9 mouse cellular contexts compared by ENCODE assay signal in genomic region chr1:167599211-167599735, GRCm38 (mm10). TPM values are rescaled to one million over a fixed set of nuclear protein-coding genes. Genes with fewer than 3 reads are reported as not detected.
DNase-seq lines count a peak whose midpoint lies in the region; ATAC-seq and TF ChIP-seq lines count a peak whose summit lies in the region.
"Had no signal": no experiment of that assay in that cellular context is flagged by ENCODE, and none has a peak within 500 bp of the region (broad histone marks: within the 10 kb centered on the region; RNA-seq: fewer than 3 reads in every experiment).

No protein-coding gene starts in this region.

- WGBS in intestine, embryonic 14.5 days: 22% methylated on average over 7 of the region's 7 CpGs
- WGBS in intestine, postnatal 0 days: 36% methylated on average over 7 of the region's 7 CpGs
- 10% methylated on average over 7 of the region's 7 CpGs for WGBS in hindbrain, embryonic 10.5 days
- 13% methylated on average over 7 of the region's 7 CpGs for WGBS in midbrain, embryonic 15.5 days

- H3K4me2 ChIP-seq in intestine, embryonic 14.5 days (ENCODE audit: low read length): peak overlapping the region; percentile 71
- H3K4me2 ChIP-seq in intestine, postnatal 0 days (replicated peaks; ENCODE audit: low read depth): no peak overlapping the region
- peak overlapping the region; percentile 71 for H3K4me2 ChIP-seq in midbrain, embryonic 15.5 days

- intact Hi-C loops in gastrocnemius, postnatal 36 days (cut with DNase I): no loop called here

- H3K27ac ChIP-seq in intestine, embryonic 14.5 days (ENCODE audit: low read depth): no peak overlapping the region
- no peak overlapping the region for H3K27ac ChIP-seq in intestine, postnatal 0 days (ENCODE audit: low read depth, low read length)
- peak overlapping the region; percentile 76; the same call in 1 of the 2 replicates for H3K27ac ChIP-seq in hindbrain, embryonic 10.5 days
- 0 out of 2 replicates have a peak overlapping the region, but pooled peaks have one; percentile 34 for H3K27ac ChIP-seq in midbrain, embryonic 15.5 days
- H3K27ac ChIP-seq: liver, embryonic 13.5 days had no signal

- DNase-seq in intestine, embryonic 14.5 days (ENCODE audit: low spot score): no peak
- peak; percentile 17 for DNase-seq in embryo, embryonic 9.5 days (ENCODE audit: extremely low spot score)
- no peak for DNase-seq in hindbrain, embryonic 10.5 days (ENCODE audit: low spot score)
- no peak for DNase-seq in gastrocnemius, postnatal 36 days
- no peak for DNase-seq in cerebellum, adult 9-11 months
- DNase-seq in gastrocnemius, adult 8-10 months (ENCODE audit: low spot score in 2 of 2): no peak
- DNase-seq: liver, embryonic 13.5 days had no signal

- ATAC-seq in intestine, embryonic 14.5 days (replicated peaks; ENCODE audit: low FRiP score, low TSS enrichment, low read depth): no peak
- ATAC-seq in intestine, postnatal 0 days: no peak
- no peak for ATAC-seq in midbrain, embryonic 15.5 days (replicated peaks)

- H3K9me3 ChIP-seq in intestine, embryonic 14.5 days (ENCODE audit: control insufficient read depth, low read length): no peaks in the 10 kb centered on the region
- no peaks in the 10 kb centered on the region for H3K9me3 ChIP-seq in intestine, postnatal 0 days (ENCODE audit: control insufficient read depth)
- H3K9me3 ChIP-seq in hindbrain, embryonic 10.5 days: no peaks in the 10 kb centered on the region
- no peaks in the 10 kb centered on the region for H3K9me3 ChIP-seq in midbrain, embryonic 15.5 days
- H3K9me3 ChIP-seq: liver, embryonic 13.5 days had no signal

- H3K4me1 ChIP-seq in intestine, embryonic 14.5 days (replicated peaks; ENCODE audit: control insufficient read depth, insufficient read depth, low read length): no peaks in the 10 kb centered on the region; the same call in 1 of the 2 replicates
- no peaks in the 10 kb centered on the region for H3K4me1 ChIP-seq in intestine, postnatal 0 days (replicated peaks; ENCODE audit: control insufficient read depth, insufficient read depth, low read length)
- H3K4me1 ChIP-seq in hindbrain, embryonic 10.5 days (replicated peaks): peaks cover 35% of the 10 kb centered on the region
- peaks cover 14% of the 10 kb centered on the region for H3K4me1 ChIP-seq in midbrain, embryonic 15.5 days
- H3K4me1 ChIP-seq: liver, embryonic 13.5 days had no signal

- no peaks in the 10 kb centered on the region for H3K36me3 ChIP-seq in intestine, embryonic 14.5 days (ENCODE audit: control insufficient read depth, insufficient read depth, low read length)
- no peaks in the 10 kb centered on the region for H3K36me3 ChIP-seq in intestine, postnatal 0 days (ENCODE audit: control insufficient read depth, insufficient read depth)
- no peaks in the 10 kb centered on the region for H3K36me3 ChIP-seq in hindbrain, embryonic 10.5 days
- H3K36me3 ChIP-seq in midbrain, embryonic 15.5 days (replicated peaks): no peaks in the 10 kb centered on the region
- H3K36me3 ChIP-seq: liver, embryonic 13.5 days had no signal

- no peak overlapping the region for H3K9ac ChIP-seq in intestine, embryonic 14.5 days (ENCODE audit: low read length)
- H3K9ac ChIP-seq in intestine, postnatal 0 days (ENCODE audit: low read depth, low read length): no peak overlapping the region
- no peak overlapping the region for H3K9ac ChIP-seq in midbrain, embryonic 15.5 days
- H3K9ac ChIP-seq: liver, embryonic 13.5 days had no signal

- no peak for TF ChIP-seq CTCF in intestine, postnatal 0 days (IDR thresholded peaks at IDR 0.05; ENCODE audit: low read depth)

- peaks cover 21% of the 10 kb centered on the region for H3K27me3 ChIP-seq in intestine, embryonic 14.5 days (replicated peaks; ENCODE audit: control insufficient read depth, insufficient read depth, low read length)
- peaks cover 9% of the 10 kb centered on the region; the same call in 1 of the 2 replicates for H3K27me3 ChIP-seq in intestine, postnatal 0 days (replicated peaks; ENCODE audit: control insufficient read depth, insufficient read depth, low read length)
- H3K27me3 ChIP-seq in hindbrain, embryonic 10.5 days (ENCODE audit: insufficient read depth, poor library complexity, severe bottlenecking): peaks cover 53% of the 10 kb centered on the region
- H3K27me3 ChIP-seq in midbrain, embryonic 15.5 days (replicated peaks): peaks cover 23% of the 10 kb centered on the region

- H3K4me3 ChIP-seq in intestine, embryonic 14.5 days (ENCODE audit: low read depth, low read length): no peak overlapping the region
- no peak overlapping the region for H3K4me3 ChIP-seq in intestine, postnatal 0 days (ENCODE audit: low read depth, low read length)
- peak overlapping the region; percentile 55 for H3K4me3 ChIP-seq in hindbrain, embryonic 10.5 days
- H3K4me3 ChIP-seq in midbrain, embryonic 15.5 days: peak overlapping the region; percentile 42

RNA-seq across cellular contexts. Expression of gene Rxrg, which starts 1.1 kb away (rescaled TPM):
- polyA plus RNA-seq in intestine, embryonic 14.5 days (2014; fragmentation: Nextera tagmentation; extraction: Ambion mirVana): 1.4 and 1.5 TPM in 2 replicates
- 0.16 and 0.24 TPM in 2 replicates for polyA plus RNA-seq in intestine, postnatal 0 days (2015; fragmentation: Nextera tagmentation; extraction: Ambion mirVana)
- polyA plus RNA-seq in hindbrain, embryonic 10.5 days (2016; fragmentation: Nextera tagmentation; extraction: Ambion mirVana): 5.1 and 6.7 TPM in 2 replicates
- 8.4 and 9.3 TPM in 2 replicates for polyA plus RNA-seq in midbrain, embryonic 15.5 days (2015; fragmentation: Nextera tagmentation; extraction: Ambion mirVana)
- 10 to 100 TPM; 44.8 to 48.1 TPM for total RNA-seq in gastrocnemius, postnatal 36 days (2021)
- total RNA-seq in gastrocnemius, adult 8-10 months (2022): 10 to 100 TPM; 57.8 to 71.7 (median 63.4) TPM

Comparison
In these comparisons a context has a peak if more than half of its experiments do, and no peak if none do; other contexts are left out.
1. H3K27ac ChIP-seq: peak in hindbrain, embryonic 10.5 days (single experiment) and midbrain, embryonic 15.5 days (single experiment); none in intestine, embryonic 14.5 days (single experiment) and intestine, postnatal 0 days (single experiment).
2. H3K4me3 ChIP-seq: peak in hindbrain, embryonic 10.5 days (single experiment) and midbrain, embryonic 15.5 days (single experiment); none in intestine, embryonic 14.5 days (single experiment) and intestine, postnatal 0 days (single experiment).